Mouse (Mus musculus): Measurements from ENCODE around the gene Ky.

- no peak for TF ChIP-seq POLR2A (IDR thresholded peaks at IDR 0.05; ENCODE audit: borderline replicate concordance, control insufficient read depth, low read depth, low read length)
- TF ChIP-seq CTCF (IDR thresholded peaks at IDR 0.05; ENCODE audit: control insufficient read depth, insufficient read depth, low read length), result no peak
Observed at GRCm38 (mm10) chr9:102551771-102552170, 46.2 kb downstream of the Ky start.

All from bone marrow, adult 2 months (tissue).